8 mouse cellular contexts compared by ENCODE assay signal in the genomic region with DNA sequence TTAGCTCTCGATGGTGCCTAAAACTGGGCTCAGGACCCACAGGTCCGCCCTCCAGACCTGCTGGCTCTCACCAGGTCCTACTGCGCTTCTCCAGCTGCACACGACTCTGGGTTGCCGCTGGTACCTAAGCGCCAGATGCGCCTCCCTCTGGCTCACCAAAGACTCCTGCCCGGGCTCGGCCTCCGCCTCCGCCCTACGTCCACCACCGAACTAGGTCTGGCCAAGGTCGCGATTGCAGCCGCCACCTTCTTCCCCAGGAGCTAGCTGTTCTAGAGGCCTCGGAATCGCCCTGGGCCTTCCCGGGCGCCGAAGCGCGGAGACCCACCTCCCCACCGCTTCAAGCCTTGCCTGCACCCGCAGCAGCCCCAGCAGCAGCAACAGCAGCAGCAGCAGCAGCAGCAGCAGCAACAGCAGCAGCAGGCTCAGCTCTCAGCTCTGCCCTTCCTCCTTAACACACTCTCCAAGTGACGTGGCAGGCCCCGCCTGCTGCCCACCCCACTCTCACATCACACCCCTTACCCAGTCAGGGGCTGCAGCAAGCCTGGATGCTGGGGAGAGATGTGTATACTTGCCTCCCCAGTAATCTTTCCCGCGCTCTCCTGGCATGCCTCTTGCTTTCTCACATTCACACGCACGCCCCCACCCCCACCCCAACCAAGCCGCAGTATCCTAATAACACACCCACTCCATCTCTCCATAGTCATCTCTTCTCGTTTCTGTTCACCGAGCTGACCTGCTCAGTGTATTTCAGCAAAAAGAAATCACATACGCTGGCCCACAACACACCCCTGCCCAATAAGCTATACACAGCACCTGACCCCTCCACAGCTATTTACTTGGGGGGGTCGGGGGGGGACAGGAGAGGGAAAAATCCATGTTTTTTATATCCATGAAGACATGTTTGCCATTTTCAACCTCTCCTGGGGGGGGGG. TPM values are rescaled to one million over a fixed set of nuclear protein-coding genes. Genes with fewer than 3 reads are reported as not detected.
A peak's percentile ranks its signal among the peaks of the same experiment; 100 is the strongest.
DNase-seq lines count a peak whose midpoint lies in the region; ATAC-seq and TF ChIP-seq lines count a peak whose summit lies in the region.

A gene (minus strand): TSS at position 464 of the 932 bp plus-strand sequence.

- 0 out of 2 replicates have a peak within 1 kb of the TSS, but pooled peaks have one; percentile 16 for H3K9ac ChIP-seq in ES-Bruce4 (ENCODE audit: low read depth, poor library complexity, severe bottlenecking)
- H3K9ac ChIP-seq in forebrain, embryonic 11.5 days (ENCODE audit: low read length): peak within 1 kb of the TSS; percentile 54

- TF ChIP-seq CTCF in ES-Bruce4 (IDR thresholded peaks at IDR 0.05; ENCODE audit: low read depth, low read length): no peak

- H3K9me3 ChIP-seq in ES-Bruce4 (replicated peaks; ENCODE audit: control insufficient read depth, insufficient read depth, low read length, poor library complexity, severe bottlenecking): no peaks in the 10 kb centered on the region
- no peaks in the 10 kb centered on the region; the same call in 1 of the 2 replicates for H3K9me3 ChIP-seq in forebrain, embryonic 11.5 days (ENCODE audit: control insufficient read depth, low read length)

- ATAC-seq in forebrain, embryonic 11.5 days (replicated peaks; ENCODE audit: low FRiP score): peak; percentile 95
- ATAC-seq in erythroid progenitor cell, adult 5-6 weeks (replicated peaks; ENCODE audit: low FRiP score, poor library complexity, severe bottlenecking): no peak

- peak; percentile 7 to 9 for DNase-seq in cerebellum, postnatal 36 days
- DNase-seq in cerebellum, adult 8-10 months: no peak
- peak; percentile 80 for DNase-seq in forebrain, embryonic 11.5 days (ENCODE audit: low spot score)
- DNase-seq in layer of hippocampus, adult 18-20 months (ENCODE audit: low spot score in 2 of 2): no peak
- DNase-seq in mesoderm, embryonic 11.5 days (ENCODE audit: low read depth, low spot score): peak; percentile 71
- DNase-seq in yolk sac, embryonic 10.5 days (ENCODE audit: low spot score): peak; percentile 60

- H3K27me3 ChIP-seq in ES-Bruce4 (ENCODE audit: control insufficient read depth, insufficient read depth, low read length, poor library complexity, severe bottlenecking): peaks cover 10% of the 10 kb centered on the region
- H3K27me3 ChIP-seq in forebrain, embryonic 11.5 days (ENCODE audit: control insufficient read depth, insufficient read depth, low read length): peaks cover 15% of the 10 kb centered on the region; the same call in 1 of the 2 replicates

- 3% methylated on average over 36 of the region's 36 CpGs for WGBS in forebrain, embryonic 11.5 days

- H3K4me2 ChIP-seq in forebrain, embryonic 11.5 days (ENCODE audit: low read depth, low read length, severe bottlenecking): peak within 1 kb of the TSS; percentile 94

- no peak for TF ChIP-seq EP300 in ES-Bruce4 (IDR thresholded peaks at IDR 0.05; ENCODE audit: insufficient read depth, low read depth, low read length)

- H3K27ac ChIP-seq in ES-Bruce4 (ENCODE audit: insufficient read depth, low read length): no peak within 1 kb of the TSS
- H3K27ac ChIP-seq in forebrain, embryonic 11.5 days (ENCODE audit: low read depth, low read length): no peak within 1 kb of the TSS

- peak within 1 kb of the TSS; percentile 48 for H3K4me3 ChIP-seq in ES-Bruce4 (ENCODE audit: low read depth, low read length)
- peak within 1 kb of the TSS; percentile 41 for H3K4me3 ChIP-seq in forebrain, embryonic 11.5 days (ENCODE audit: low read depth, low read length)

- TF ChIP-seq POLR2A in ES-Bruce4 (IDR thresholded peaks at IDR 0.05; ENCODE audit: insufficient read depth, low read length): no peak

- no peaks in the 10 kb centered on the region for H3K4me1 ChIP-seq in ES-Bruce4 (ENCODE audit: control insufficient read depth, insufficient read depth, low read length)
- peaks cover 5% of the 10 kb centered on the region; the same call in 1 of the 2 replicates for H3K4me1 ChIP-seq in forebrain, embryonic 11.5 days (replicated peaks; ENCODE audit: control insufficient read depth, insufficient read depth, low read length)

- H3K36me3 ChIP-seq in ES-Bruce4 (ENCODE audit: control insufficient read depth, insufficient read depth, low read length, poor library complexity, severe bottlenecking): no peaks in the 10 kb centered on the region
- H3K36me3 ChIP-seq in forebrain, embryonic 11.5 days (ENCODE audit: control insufficient read depth, insufficient read depth, low read length): no peaks in the 10 kb centered on the region

RNA-seq across cellular contexts. Expression of the gene that starts here (rescaled TPM):
- 0.58 and 1.5 TPM in 2 replicates for polyA plus RNA-seq in ES-Bruce4 (2011; ENCODE audit: insufficient read depth, insufficient read length, low read depth, missing spikeins)
- 3.6 and 4.8 TPM in 2 replicates for polyA plus RNA-seq in forebrain, embryonic 11.5 days (2014; fragmentation: Nextera tagmentation; extraction: Ambion mirVana)
- 10 to 100 TPM; 47.2 to 54.8 TPM for total RNA-seq in layer of hippocampus, adult 18-20 months (2021)
- not detected in 2 replicates for total RNA-seq in erythroid progenitor cell, adult 5-6 weeks (2015; ENCODE audit: low replicate concordance)
- not detected in 2 replicates for total RNA-seq in erythroid progenitor cell, adult 5-6 weeks (2017; ENCODE audit: low replicate concordance)

Comparison
In these comparisons a context has a peak if more than half of its experiments do, and no peak if none do; other contexts are left out.
1. RNA of the gene that starts here (total RNA-seq): 47.2 to 54.8 TPM in layer of hippocampus, adult 18-20 months; not detected in erythroid progenitor cell, adult 5-6 weeks; every median in the first group is over 10 times any median in the second.
2. DNase-seq: peak in cerebellum, postnatal 36 days (2 of 2), forebrain, embryonic 11.5 days (single experiment), mesoderm, embryonic 11.5 days (single experiment) and yolk sac, embryonic 10.5 days (single experiment); none in cerebellum, adult 8-10 months (single experiment) and layer of hippocampus, adult 18-20 months (0 of 2).